Mouse (Mus musculus) hindbrain, postnatal 0 days (tissue): ENCODE results near the gene Greb1. TPM values are rescaled to one million over a fixed set of nuclear protein-coding genes. Genes with fewer than 3 reads are reported as not detected.

Source experiments
- ATAC-seq: fragments of 200-750 bp; cut with Nextera tagmentation; 2 replicates; pipeline ENCODE4 v1.8.0; 2017; ENCODE audit warnings: mild to moderate bottlenecking, moderate TSS enrichment, moderate library complexity
- DNase-seq: peaks from one replicate; pipeline ENCODE4 v3.0.0-alpha.2; 2015; ENCODE audit warnings: low spot score
- H3K27ac ChIP-seq: fragments of 300-500 bp; sonication (generic); 2 replicates; pipeline ENCODE4 v1.5.1; 2014; ENCODE audit warnings: mild to moderate bottlenecking
- H3K27me3 ChIP-seq: fragments of 300-500 bp; sonication (generic); 2 replicates; pipeline ENCODE4 v1.6.1; 2014; ENCODE audit warnings: low read length, mixed read lengths; ENCODE audit not compliant: insufficient read depth
- H3K36me3 ChIP-seq: fragments of 300-500 bp; sonication (generic); 2 replicates; pipeline ENCODE4 v1.6.1; 2014; ENCODE audit warnings: low read length, mixed read lengths; ENCODE audit not compliant: insufficient read depth
- H3K4me1 ChIP-seq: fragments of 300-500 bp; sonication (generic); 2 replicates; pipeline ENCODE4 v1.6.1; 2014; ENCODE audit warnings: antibody characterized with exemption, low read length, mixed read lengths; ENCODE audit not compliant: insufficient read depth
- H3K4me2 ChIP-seq: fragments of 300-500 bp; sonication (generic); 2 replicates; pipeline ENCODE4 v1.6.1; 2014; ENCODE audit warnings: low read depth, mild to moderate bottlenecking, low read length, moderate library complexity, mixed read lengths
- H3K4me3 ChIP-seq: fragments of 300-500 bp; sonication (generic); 2 replicates; pipeline ENCODE4 v1.5.1; 2014; ENCODE audit warnings: low read length
- H3K9ac ChIP-seq: fragments of 300-500 bp; sonication (generic); replicated peaks from 2 replicates; pipeline ENCODE4 v1.6.1; 2014; ENCODE audit warnings: mild to moderate bottlenecking, low read length, moderate library complexity, mixed read lengths
- H3K9me3 ChIP-seq: fragments of 300-500 bp; sonication (generic); 2 replicates; pipeline ENCODE4 v1.6.1; 2016; ENCODE audit warnings: low read length, mixed read lengths
- CTCF ChIP-seq: IDR thresholded peaks from 2 replicates; pipeline ENCODE4 v1.5.1; 2016; ENCODE audit warnings: antibody characterized with exemption, control low read depth, low read depth
- WGBS: fragments of 180-500 bp; shearing (Covaris S2); extraction: QIAGEN DNeasy Blood & Tissue Kit; methylation state at CpG from one replicate; pipeline ENCODE4 v1.1.7; 2014; 5-methylcytosine and 5-hydroxymethylcytosine counted together
- polyA plus RNA-seq: library from polyadenylated mRNA; unstranded; fragments of >200 nt; fragmentation: Nextera tagmentation; extraction: Ambion mirVana; gene quantifications from 2 replicates; pipeline ENCODE4 v1.2.1, GENCODE M21; 2015
- total RNA-seq: library from RNA; depleted of rRNA; stranded (reverse); fragments of >200 nt; gene quantifications from 2 replicates; pipeline ENCODE4 v1.2.3, GENCODE M21; 2014

The Greb1 gene
- total and polyA plus RNA-seq, 2 experiments from 2014 or later, result 0.33 to 2.1 TPM

DNA sequence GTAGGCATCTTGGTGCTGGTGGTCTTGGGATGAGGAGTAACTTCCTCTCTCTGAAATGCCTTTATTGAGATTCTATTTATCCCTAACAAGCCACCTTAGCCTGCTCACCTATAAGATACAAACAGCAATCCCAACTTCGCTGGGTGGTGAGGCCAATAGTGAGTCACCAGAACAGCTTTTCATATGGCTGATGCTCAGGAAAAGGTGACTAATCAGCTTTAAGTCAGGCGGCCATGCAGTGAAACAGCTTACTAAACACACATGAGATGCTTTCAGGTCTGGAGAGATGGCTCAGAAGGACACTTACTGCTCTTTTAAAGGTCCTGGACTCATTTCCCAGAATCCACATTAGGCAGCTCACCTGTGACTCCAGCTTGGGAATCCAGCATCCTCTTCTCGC, 4.9 kb downstream of the Greb1 start:
- DNase-seq (no peak), ATAC-seq (no peak)
- no peaks in the 10 kb centered on the region for H3K36me3 ChIP-seq
- peaks cover 5% of the 10 kb centered on the region; the same call in 1 of the 2 replicates for H3K4me1 ChIP-seq
- H3K27me3 ChIP-seq, result no peaks in the 10 kb centered on the region
- no peak overlapping the region for H3K4me2 ChIP-seq
- H3K9ac ChIP-seq, result no peak overlapping the region
- no peak overlapping the region for H3K4me3 ChIP-seq
- H3K9me3 ChIP-seq, result no peaks in the 10 kb centered on the region
- no peak for TF ChIP-seq CTCF
- H3K27ac ChIP-seq, result no peak overlapping the region
- WGBS, result 92% methylated on average over 3 of the region's 3 CpGs

- 90% methylated on average over 4 of the region's 4 CpGs for WGBS
- Histone ChIP-seq H3K36me3 (no peaks in the 10 kb centered on the region), H3K4me2 (no peak overlapping the region), H3K9ac (no peak overlapping the region), H3K4me3 (no peak overlapping the region), H3K4me1 (no peaks in the 10 kb centered on the region), H3K9me3 (no peaks in the 10 kb centered on the region), H3K27ac (no peak overlapping the region), H3K27me3 (no peaks in the 10 kb centered on the region)
- no peak for DNase-seq
- TF ChIP-seq CTCF, result no peak
- ATAC-seq, result no peak
Measured at GRCm38 (mm10) chr12:16793371-16793770, 7.3 kb downstream of the Greb1 start.

GRCm38 (mm10) chr12:16790456-16790855, 10.2 kb downstream of the Greb1 start:
- DNase-seq (no peak), ATAC-seq (no peak)
- Histone ChIP-seq H3K4me3 (no peak overlapping the region), H3K4me1 (no peaks in the 10 kb centered on the region), H3K27ac (no peak overlapping the region), H3K9ac (no peak overlapping the region), H3K4me2 (no peak overlapping the region), H3K36me3 (no peaks in the 10 kb centered on the region), H3K27me3 (no peaks in the 10 kb centered on the region), H3K9me3 (no peaks in the 10 kb centered on the region)
- WGBS, result 61% methylated on average over 4 of the region's 4 CpGs
- no peak for TF ChIP-seq CTCF

DNA sequence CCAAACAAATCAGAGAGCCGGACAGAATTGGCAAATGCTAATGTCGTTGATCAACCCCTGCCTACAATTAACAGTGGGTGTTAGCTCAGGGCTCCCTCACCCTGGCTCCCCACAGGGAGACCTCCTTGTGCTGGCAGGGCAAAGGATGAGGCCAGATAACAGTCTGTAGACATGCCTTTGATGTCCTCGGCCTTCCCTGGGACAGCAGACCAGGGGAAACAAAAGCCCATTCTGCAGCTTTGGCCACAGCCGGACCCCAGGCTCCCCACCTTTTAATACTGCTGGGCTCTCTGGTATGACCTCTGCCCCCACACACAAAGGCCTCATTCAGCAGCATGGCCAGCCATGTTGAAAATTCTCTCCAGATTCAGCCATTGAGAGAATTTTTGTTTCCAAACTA, 10.9 kb downstream of the Greb1 start:
- no peaks in the 10 kb centered on the region for H3K36me3 ChIP-seq

DNA sequence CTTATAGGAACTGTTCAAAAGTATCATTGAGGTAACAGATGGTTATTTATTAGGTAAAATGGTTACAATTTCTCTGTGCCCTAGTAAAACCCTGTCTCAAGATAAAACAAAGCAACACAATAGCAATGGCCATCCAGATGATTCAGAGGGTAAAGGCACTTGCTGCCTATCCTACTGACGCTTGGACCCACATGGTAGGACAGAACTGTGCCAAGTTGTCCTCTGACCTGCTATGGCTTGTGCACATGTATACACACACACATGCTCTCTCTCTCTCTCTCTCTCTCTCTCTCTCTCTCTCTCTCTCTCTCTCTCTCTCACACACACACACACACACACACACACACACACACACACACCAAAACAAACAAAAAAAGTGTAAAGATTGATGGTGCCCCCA, 11.5 kb downstream of the Greb1 start:
- no peaks in the 10 kb centered on the region for H3K9me3 ChIP-seq
- no peaks in the 10 kb centered on the region for H3K36me3 ChIP-seq
- no peak for TF ChIP-seq CTCF
- H3K9ac ChIP-seq, result no peak overlapping the region
- no peaks in the 10 kb centered on the region for H3K4me1 ChIP-seq
- H3K27me3 ChIP-seq, result no peaks in the 10 kb centered on the region
- H3K4me3 ChIP-seq, result no peak overlapping the region
- no peak for DNase-seq
- 17% methylated on average over 1 of the region's 1 CpGs for WGBS
- H3K27ac ChIP-seq, result no peak overlapping the region
- ATAC-seq, result no peak
- H3K4me2 ChIP-seq, result no peak overlapping the region

More for the DNA sequence above, 10.9 kb downstream of the Greb1 start:
- Histone ChIP-seq H3K9me3 (no peaks in the 10 kb centered on the region), H3K4me3 (no peak overlapping the region), H3K9ac (no peak overlapping the region), H3K4me2 (no peak overlapping the region), H3K27me3 (no peaks in the 10 kb centered on the region), H3K27ac (no peak overlapping the region), H3K4me1 (no peaks in the 10 kb centered on the region)
- TF ChIP-seq CTCF, result no peak
- WGBS, result 21% methylated on average over 4 of the region's 4 CpGs
- no peak for DNase-seq
- ATAC-seq, result no peak

- WGBS, result 42% methylated on average over 2 of the region's 2 CpGs
- DNase-seq, result no peak
Measured at GRCm38 (mm10) chr12:16788600-16788999, 12.1 kb downstream of the Greb1 start.

GRCm38 (mm10) chr12:16781034-16781746, 19.5 kb downstream of the Greb1 start:
- H3K9me3 ChIP-seq, result no peaks in the 10 kb centered on the region
- H3K4me3 ChIP-seq, result no peak overlapping the region
- no peaks in the 10 kb centered on the region for H3K36me3 ChIP-seq
- H3K9ac ChIP-seq, result no peak overlapping the region
- H3K27ac ChIP-seq, result no peak overlapping the region
- WGBS, result 80% methylated on average over 14 of the region's 14 CpGs
- TF ChIP-seq CTCF, result no peak
- no peak for ATAC-seq
- no peaks in the 10 kb centered on the region for H3K27me3 ChIP-seq
- no peak for DNase-seq
- no peak overlapping the region for H3K4me2 ChIP-seq
- no peaks in the 10 kb centered on the region for H3K4me1 ChIP-seq

More at GRCm38 (mm10) chr12:16788600-16788999, 12.1 kb downstream of the Greb1 start:
- H3K27ac ChIP-seq, result no peak overlapping the region
- H3K9me3 ChIP-seq, result no peaks in the 10 kb centered on the region
- no peak for TF ChIP-seq CTCF
- H3K4me2 ChIP-seq, result no peak overlapping the region
- no peaks in the 10 kb centered on the region for H3K36me3 ChIP-seq
- no peak overlapping the region for H3K9ac ChIP-seq
- no peak for ATAC-seq
- no peak overlapping the region for H3K4me3 ChIP-seq
- no peaks in the 10 kb centered on the region for H3K4me1 ChIP-seq
- no peaks in the 10 kb centered on the region for H3K27me3 ChIP-seq
